Mouse (Mus musculus): Measurements from ENCODE around the gene Slc28a1. TPM values are rescaled to one million over a fixed set of nuclear protein-coding genes. Genes with fewer than 3 reads are reported as not detected.

Gene Slc28a1
- polyA plus RNA-seq (2015; fragmentation: Nextera tagmentation; extraction: Ambion mirVana), result 0.05 and 0.06 TPM in 2 replicates

DNA sequence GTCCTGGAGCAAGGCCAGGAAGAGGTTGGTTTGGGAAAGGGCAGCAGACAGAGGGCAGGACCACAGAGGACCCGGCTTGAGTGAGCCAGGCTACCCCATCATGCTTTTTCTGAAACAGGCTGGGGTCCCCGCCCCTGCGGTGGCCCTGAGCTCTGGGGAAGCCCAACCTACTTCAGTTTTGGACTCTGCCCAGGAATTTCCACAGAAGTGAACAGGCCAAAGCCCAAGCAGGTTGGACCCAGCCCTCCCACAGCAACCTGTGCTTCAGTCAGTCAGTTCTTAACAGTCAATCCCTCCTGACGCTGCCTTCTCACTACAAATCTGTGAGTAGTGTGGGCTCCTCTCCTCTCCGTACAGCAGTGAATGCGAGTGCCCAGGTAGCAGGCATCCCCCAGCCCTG lies at the start of gene Slc28a1:
Gene Slc28a1, plus strand, starts transcription at position 245 of the 400 bp plus-strand sequence.
- WGBS, result 60% methylated on average over 6 of the region's 6 CpGs
- Histone ChIP-seq H3K27ac (ENCODE audit: low read length) (no peak within 1 kb of the TSS), H3K4me3 (ENCODE audit: low read depth, low read length) (no peak within 1 kb of the TSS)

DNA sequence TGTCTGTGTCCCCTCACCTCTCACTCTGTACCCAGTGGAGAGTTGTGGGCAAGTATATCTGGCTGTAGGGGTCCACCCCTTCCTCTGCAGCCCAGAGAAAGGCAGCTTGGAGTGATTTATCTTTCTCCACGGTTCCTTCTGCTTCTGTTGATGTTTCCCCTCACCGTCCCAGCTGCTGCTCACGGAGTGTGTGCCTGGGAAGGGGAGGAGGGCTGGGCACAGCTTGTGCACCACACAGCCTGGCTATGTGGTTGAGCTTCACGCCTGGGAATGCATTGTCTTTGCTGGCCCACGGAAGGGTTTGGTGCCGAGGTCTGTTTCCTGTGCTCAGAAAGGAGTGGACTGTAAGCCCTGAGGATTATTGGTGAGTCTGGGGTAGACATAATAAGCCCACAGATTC lies 47.9 kb upstream of the Slc28a1 start:
- no peak overlapping the region for H3K4me2 ChIP-seq (replicated peaks; ENCODE audit: low read depth, low read length)
- H3K4me1 ChIP-seq (ENCODE audit: insufficient read depth, low read depth, low read length), result no peaks in the 10 kb centered on the region
- TF ChIP-seq EP300 (IDR thresholded peaks at IDR 0.05), result no peak
- no peak for TF ChIP-seq CTCF (IDR thresholded peaks at IDR 0.05)
- WGBS, result 18% methylated on average over 6 of the region's 6 CpGs
- no peak for DNase-seq (ENCODE audit: low spot score)
- no peaks in the 10 kb centered on the region for H3K9me3 ChIP-seq (ENCODE audit: low read length)
- H3K36me3 ChIP-seq (ENCODE audit: insufficient read depth, low read length), result no peaks in the 10 kb centered on the region
- H3K4me3 ChIP-seq (ENCODE audit: low read depth, low read length), result no peak overlapping the region
- peak; percentile 47 for ATAC-seq
- H3K9ac ChIP-seq (replicated peaks; ENCODE audit: low read depth), result no peak overlapping the region
- no peak overlapping the region for H3K27ac ChIP-seq (ENCODE audit: low read length)
- no peaks in the 10 kb centered on the region for H3K27me3 ChIP-seq (replicated peaks; ENCODE audit: insufficient read depth, low read length)

More for the DNA sequence above, at the start of gene Slc28a1:
- ATAC-seq (no peak), DNase-seq (ENCODE audit: low spot score) (no peak)
- H3K4me1 ChIP-seq (ENCODE audit: insufficient read depth, low read depth, low read length), result no peaks in the 10 kb centered on the region; the same call in 1 of the 2 replicates
- no peak within 1 kb of the TSS for H3K4me2 ChIP-seq (replicated peaks; ENCODE audit: low read depth, low read length)
- no peak within 1 kb of the TSS for H3K9ac ChIP-seq (replicated peaks; ENCODE audit: low read depth)
- H3K9me3 ChIP-seq (ENCODE audit: low read length), result no peaks in the 10 kb centered on the region
- TF ChIP-seq CTCF (IDR thresholded peaks at IDR 0.05) (no peak), EP300 (IDR thresholded peaks at IDR 0.05) (no peak)
- no peaks in the 10 kb centered on the region for H3K27me3 ChIP-seq (replicated peaks; ENCODE audit: insufficient read depth, low read length)
- no peaks in the 10 kb centered on the region for H3K36me3 ChIP-seq (ENCODE audit: insufficient read depth, low read length)

DNA sequence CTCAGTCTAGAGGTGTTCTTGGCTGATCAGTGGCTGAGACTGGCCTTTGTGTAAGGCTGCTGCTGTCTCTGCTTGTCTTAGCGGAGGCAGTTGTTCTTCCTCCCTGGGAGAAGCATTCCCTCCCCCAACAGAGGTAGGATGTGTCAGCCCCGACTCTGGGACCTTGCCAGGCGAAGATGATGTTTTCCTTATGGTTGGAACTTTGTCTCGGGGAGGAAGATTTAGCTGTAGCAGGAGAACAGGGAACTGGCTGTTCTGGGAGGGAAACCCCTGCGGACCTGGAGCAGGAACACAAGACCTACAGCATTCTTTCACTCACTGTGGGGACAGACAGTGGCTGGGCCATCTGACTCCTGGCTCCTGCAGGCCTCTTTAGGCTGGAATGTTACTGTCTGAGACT lies 42.1 kb upstream of the Slc28a1 start:
- no peak overlapping the region for H3K4me2 ChIP-seq (replicated peaks; ENCODE audit: low read depth, low read length)
- H3K9ac ChIP-seq (replicated peaks; ENCODE audit: low read depth), result no peak overlapping the region
- H3K4me3 ChIP-seq (ENCODE audit: low read depth, low read length), result no peak overlapping the region
- TF ChIP-seq CTCF (IDR thresholded peaks at IDR 0.05) (no peak), EP300 (IDR thresholded peaks at IDR 0.05) (peak; percentile 50; the same call in 1 of the 2 replicates)
- H3K27me3 ChIP-seq (replicated peaks; ENCODE audit: insufficient read depth, low read length), result no peaks in the 10 kb centered on the region
- no peak overlapping the region for H3K27ac ChIP-seq (ENCODE audit: low read length)
- H3K9me3 ChIP-seq (ENCODE audit: low read length), result no peaks in the 10 kb centered on the region
- DNase-seq (ENCODE audit: low spot score), result peak; percentile 66
- peak; percentile 54 for ATAC-seq
- H3K36me3 ChIP-seq (ENCODE audit: insufficient read depth, low read length), result no peaks in the 10 kb centered on the region
- 37% methylated on average over 5 of the region's 5 CpGs for WGBS
- peaks cover 9% of the 10 kb centered on the region; the same call in 1 of the 2 replicates for H3K4me1 ChIP-seq (ENCODE audit: insufficient read depth, low read depth, low read length)

DNA sequence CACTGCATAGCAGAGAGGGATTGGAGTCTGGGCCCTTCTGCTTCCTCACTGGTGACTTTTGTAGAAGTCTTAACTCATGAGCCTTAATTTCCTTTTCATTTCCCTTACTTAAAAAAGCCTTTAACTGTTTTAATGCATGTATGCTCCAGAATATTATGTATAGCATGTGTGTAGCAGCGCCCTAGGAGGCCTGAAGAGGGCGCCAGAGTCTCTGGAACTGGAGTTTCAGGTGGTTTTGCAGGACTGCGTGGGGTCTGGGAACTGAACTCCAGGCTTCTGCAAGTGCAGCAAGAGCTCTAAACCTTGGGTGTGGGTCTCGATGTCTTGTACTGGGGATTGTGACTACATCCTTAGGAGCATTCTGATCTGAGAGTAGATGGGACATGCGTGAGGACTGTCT lies 41.3 kb upstream of the Slc28a1 start:
- peaks cover 9% of the 10 kb centered on the region; the same call in 1 of the 2 replicates for H3K4me1 ChIP-seq (ENCODE audit: insufficient read depth, low read depth, low read length)
- no peak for DNase-seq (ENCODE audit: low spot score)
- H3K9me3 ChIP-seq (ENCODE audit: low read length), result no peaks in the 10 kb centered on the region
- H3K27ac ChIP-seq (ENCODE audit: low read length), result no peak overlapping the region
- no peak for TF ChIP-seq EP300 (IDR thresholded peaks at IDR 0.05)
- TF ChIP-seq CTCF (IDR thresholded peaks at IDR 0.05), result peak; percentile 41
- no peaks in the 10 kb centered on the region for H3K27me3 ChIP-seq (replicated peaks; ENCODE audit: insufficient read depth, low read length)
- H3K9ac ChIP-seq (replicated peaks; ENCODE audit: low read depth), result no peak overlapping the region
- 88% methylated on average over 5 of the region's 5 CpGs for WGBS
- H3K36me3 ChIP-seq (ENCODE audit: insufficient read depth, low read length), result no peaks in the 10 kb centered on the region
- H3K4me2 ChIP-seq (replicated peaks; ENCODE audit: low read depth, low read length), result no peak overlapping the region
- H3K4me3 ChIP-seq (ENCODE audit: low read depth, low read length), result no peak overlapping the region
- ATAC-seq, result no peak

GRCm38 (mm10) chr7:81074546-81074945 lies 40.1 kb upstream of the Slc28a1 start:
- ATAC-seq (peak; percentile 29), DNase-seq (ENCODE audit: low spot score) (peak; percentile 41)
- Histone ChIP-seq H3K4me1 (ENCODE audit: insufficient read depth, low read depth, low read length) (peaks cover 9% of the 10 kb centered on the region; the same call in 1 of the 2 replicates), H3K27ac (ENCODE audit: low read length) (peak overlapping the region; percentile 57), H3K9me3 (ENCODE audit: low read length) (no peaks in the 10 kb centered on the region), H3K27me3 (replicated peaks; ENCODE audit: insufficient read depth, low read length) (no peaks in the 10 kb centered on the region), H3K9ac (replicated peaks; ENCODE audit: low read depth) (no peak overlapping the region), H3K36me3 (ENCODE audit: insufficient read depth, low read length) (no peaks in the 10 kb centered on the region), H3K4me3 (ENCODE audit: low read depth, low read length) (no peak overlapping the region), H3K4me2 (replicated peaks; ENCODE audit: low read depth, low read length) (no peak overlapping the region)
- no peak for TF ChIP-seq CTCF (IDR thresholded peaks at IDR 0.05)
- no peak for TF ChIP-seq EP300 (IDR thresholded peaks at IDR 0.05)
- 32% methylated on average over 9 of the region's 9 CpGs for WGBS

- Histone ChIP-seq H3K4me1 (ENCODE audit: insufficient read depth, low read depth, low read length) (peaks cover 9% of the 10 kb centered on the region; the same call in 1 of the 2 replicates), H3K27ac (ENCODE audit: low read length) (peak overlapping the region; percentile 57), H3K36me3 (ENCODE audit: insufficient read depth, low read length) (no peaks in the 10 kb centered on the region), H3K9ac (replicated peaks; ENCODE audit: low read depth) (no peak overlapping the region), H3K27me3 (replicated peaks; ENCODE audit: insufficient read depth, low read length) (no peaks in the 10 kb centered on the region), H3K4me3 (ENCODE audit: low read depth, low read length) (no peak overlapping the region), H3K9me3 (ENCODE audit: low read length) (no peaks in the 10 kb centered on the region), H3K4me2 (replicated peaks; ENCODE audit: low read depth, low read length) (no peak overlapping the region)
- WGBS, result 40% methylated on average over 7 of the region's 7 CpGs
- DNase-seq (ENCODE audit: low spot score) (peak; percentile 53), ATAC-seq (peak; percentile 60)
- TF ChIP-seq EP300 (IDR thresholded peaks at IDR 0.05) (no peak), CTCF (IDR thresholded peaks at IDR 0.05) (no peak)
Measured at GRCm38 (mm10) chr7:81075299-81075698, 39.3 kb upstream of the Slc28a1 start.
